Mouse (Mus musculus) cortical plate, adult 2 months (tissue): ENCODE measurements around the gene Bpnt1. TPM values are rescaled to one million over a fixed set of nuclear protein-coding genes. Genes with fewer than 3 reads are reported as not detected.

Experiments used
- H3K27ac ChIP-seq: fragments of 200-500 bp; 2 replicates; pipeline ENCODE4 v1.5.1; 2012; ENCODE audit warnings: low read length, control low read depth, inconsistent platforms; ENCODE audit not compliant: insufficient read depth
- H3K4me1 ChIP-seq: fragments of 200-500 bp; 2 replicates; pipeline ENCODE4 v1.6.1; 2011; ENCODE audit warnings: low read length; ENCODE audit not compliant: control insufficient read depth, insufficient read depth
- H3K4me3 ChIP-seq: fragments of 200-500 bp; 2 replicates; pipeline ENCODE4 v1.5.1; 2011; ENCODE audit warnings: mild to moderate bottlenecking, low read length, control low read depth; ENCODE audit not compliant: insufficient read depth
- CTCF ChIP-seq: fragments of 200-500 bp; IDR thresholded peaks from 2 replicates; pipeline ENCODE4 v1.5.1; 2011; ENCODE audit warnings: mild to moderate bottlenecking, control low read depth, low read length; ENCODE audit not compliant: insufficient read depth; ENCODE audit errors: extremely low read depth
- POLR2A ChIP-seq: fragments of 200-500 bp; IDR thresholded peaks from 2 replicates; pipeline ENCODE4 v1.6.1; 2011; ENCODE audit warnings: mild to moderate bottlenecking, low read length, control low read depth; ENCODE audit not compliant: insufficient read depth; ENCODE audit errors: extremely low read depth
- polyA plus RNA-seq: library from polyadenylated mRNA; depleted of rRNA; stranded (reverse); fragments of >200 nt; gene quantifications from 2 replicates; pipeline ENCODE4 v1.2.3, GENCODE M21; 2012

Gene Bpnt1
- polyA plus RNA-seq, 1 experiment = 80.6 TPM

DNA sequence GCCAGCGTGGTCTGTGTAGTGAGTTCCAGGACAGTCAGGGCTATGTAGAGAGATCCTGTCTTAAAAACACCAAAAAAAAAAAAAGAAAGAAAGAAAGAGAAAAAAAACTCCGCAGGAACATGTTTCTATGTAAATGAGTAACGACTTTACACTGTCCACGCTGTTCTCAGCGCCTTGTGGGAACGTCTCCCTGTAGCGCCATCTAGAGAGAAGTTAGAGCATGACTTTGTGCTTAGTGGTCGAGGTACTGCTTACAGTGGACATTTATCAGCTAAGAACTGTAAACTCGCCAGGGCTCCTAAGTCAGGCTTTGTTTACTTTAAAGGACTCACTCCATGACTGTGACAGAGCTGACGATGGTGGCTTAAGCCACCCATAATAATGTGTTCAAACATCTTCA lies 14.2 kb downstream of the Bpnt1 start:
- Histone ChIP-seq H3K4me3 (no peak overlapping the region), H3K27ac (no peak overlapping the region), H3K4me1 (peaks cover 2% of the 10 kb centered on the region; the same call in 1 of the 2 replicates)
- TF ChIP-seq POLR2A (no peak), CTCF (peak; percentile 15; the same call in 1 of the 2 replicates)

DNA sequence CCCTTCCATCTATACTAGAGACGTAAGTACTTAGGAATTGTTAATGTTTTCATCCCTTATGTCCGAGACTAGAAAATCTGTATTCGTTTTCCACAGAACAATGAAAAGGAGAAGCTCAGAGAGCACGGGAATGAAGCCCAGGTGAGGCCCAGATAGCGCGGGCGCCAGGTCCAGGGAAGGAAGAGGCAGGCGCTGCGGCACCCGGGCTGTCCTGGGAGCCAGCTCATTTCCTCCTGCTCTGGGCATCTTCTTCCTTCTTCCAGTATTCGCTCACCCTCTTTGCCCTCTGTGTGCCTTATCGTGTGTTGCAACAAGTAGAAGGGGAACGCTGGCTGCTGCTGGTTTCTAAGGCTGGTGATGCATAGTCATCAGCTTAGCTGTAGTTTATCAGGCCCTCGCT lies 17.8 kb downstream of the Bpnt1 start:
- H3K27ac ChIP-seq = no peak overlapping the region
- H3K4me1 ChIP-seq = no peaks in the 10 kb centered on the region
- TF ChIP-seq CTCF = no peak
- TF ChIP-seq POLR2A = no peak
- no peak overlapping the region for H3K4me3 ChIP-seq

DNA sequence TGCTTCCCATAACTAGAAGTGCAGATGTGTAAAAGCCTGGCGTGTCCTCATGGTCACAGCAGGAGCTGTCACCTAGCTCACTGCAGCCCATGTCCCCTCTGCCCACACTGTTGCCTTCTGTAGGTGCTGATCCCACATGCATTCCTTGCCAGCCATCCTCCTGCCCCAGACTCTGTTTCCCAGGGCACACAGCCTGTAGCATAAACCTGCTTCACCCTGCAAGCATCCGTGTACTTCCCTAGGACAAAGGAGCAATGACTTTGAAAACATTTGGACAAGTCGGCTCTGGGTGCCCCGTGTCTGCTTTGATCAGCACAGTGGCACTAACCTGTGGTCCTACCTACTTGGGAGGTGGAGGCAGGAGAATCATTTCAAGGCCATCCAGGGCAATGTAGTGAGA lies 18.7 kb downstream of the Bpnt1 start:
- Histone ChIP-seq H3K27ac (no peak overlapping the region), H3K4me3 (no peak overlapping the region), H3K4me1 (no peaks in the 10 kb centered on the region)
- TF ChIP-seq CTCF (no peak), POLR2A (no peak)

DNA sequence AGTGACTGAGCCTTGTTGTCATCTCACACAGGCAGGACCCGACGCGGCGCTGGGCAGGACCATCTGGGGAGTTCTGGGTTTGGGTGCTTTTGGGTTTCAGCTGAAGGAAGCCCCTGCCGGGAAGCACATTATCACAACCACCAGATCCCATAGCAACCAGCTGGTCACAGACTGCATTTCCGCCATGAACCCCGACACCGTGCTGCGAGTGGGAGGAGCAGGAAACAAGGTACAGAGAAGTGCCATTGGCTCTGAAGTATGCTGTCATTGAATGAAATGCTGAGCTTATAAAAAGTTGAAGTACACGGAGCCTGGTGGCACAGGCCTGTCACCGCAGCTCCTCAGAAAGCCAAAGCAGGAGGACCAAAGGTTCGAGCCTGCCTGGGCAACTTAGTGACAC lies 20.2 kb downstream of the Bpnt1 start:
- Histone ChIP-seq H3K4me1 (no peaks in the 10 kb centered on the region), H3K4me3 (no peak overlapping the region), H3K27ac (no peak overlapping the region)
- no peak for TF ChIP-seq CTCF
- no peak for TF ChIP-seq POLR2A

DNA sequence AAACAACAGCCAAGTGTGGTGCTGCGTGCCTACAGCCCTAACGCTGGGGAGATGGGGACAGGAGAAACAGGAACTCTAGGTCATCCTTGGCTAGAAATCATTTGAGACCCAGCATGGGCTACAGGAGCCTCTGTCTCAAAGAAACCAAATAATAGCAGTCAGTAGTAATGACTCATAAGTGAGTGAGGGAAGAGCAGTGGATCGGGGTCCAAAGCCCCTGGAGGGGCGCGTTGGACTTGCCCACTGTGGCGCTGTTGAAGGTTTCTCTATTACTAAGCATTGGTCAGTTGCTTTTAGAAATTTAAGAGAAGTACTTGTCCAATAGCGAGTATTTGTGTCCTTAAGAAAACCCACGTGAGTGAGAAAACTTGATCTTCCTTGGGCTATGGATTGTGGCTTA lies 21.4 kb downstream of the Bpnt1 start:
- H3K4me3 ChIP-seq = no peak overlapping the region
- H3K4me1 ChIP-seq = no peaks in the 10 kb centered on the region
- TF ChIP-seq CTCF = no peak
- no peak for TF ChIP-seq POLR2A
- no peak overlapping the region for H3K27ac ChIP-seq

DNA sequence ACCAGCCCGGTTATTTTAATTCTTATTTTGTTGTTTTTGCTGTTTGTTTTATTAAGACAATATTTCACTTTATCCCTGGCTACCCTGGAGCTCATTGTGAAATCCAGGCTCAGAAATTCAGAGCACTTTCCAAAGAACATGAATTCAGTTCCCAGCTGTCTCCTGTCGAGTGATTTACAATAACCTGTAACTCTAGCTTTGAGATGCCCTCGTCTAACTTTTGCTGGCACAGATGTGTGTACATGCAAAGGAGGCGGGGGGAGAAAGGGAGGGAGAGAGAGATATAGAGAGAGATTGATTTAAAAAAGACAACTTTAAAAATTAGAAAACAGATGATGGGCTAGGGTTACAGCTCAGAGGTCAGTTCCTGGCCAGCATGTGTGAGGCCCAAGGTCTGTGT lies 22.8 kb downstream of the Bpnt1 start:
- H3K27ac ChIP-seq = no peak overlapping the region
- H3K4me3 ChIP-seq = no peak overlapping the region
- no peak for TF ChIP-seq CTCF
- no peak for TF ChIP-seq POLR2A
- H3K4me1 ChIP-seq = no peaks in the 10 kb centered on the region

DNA sequence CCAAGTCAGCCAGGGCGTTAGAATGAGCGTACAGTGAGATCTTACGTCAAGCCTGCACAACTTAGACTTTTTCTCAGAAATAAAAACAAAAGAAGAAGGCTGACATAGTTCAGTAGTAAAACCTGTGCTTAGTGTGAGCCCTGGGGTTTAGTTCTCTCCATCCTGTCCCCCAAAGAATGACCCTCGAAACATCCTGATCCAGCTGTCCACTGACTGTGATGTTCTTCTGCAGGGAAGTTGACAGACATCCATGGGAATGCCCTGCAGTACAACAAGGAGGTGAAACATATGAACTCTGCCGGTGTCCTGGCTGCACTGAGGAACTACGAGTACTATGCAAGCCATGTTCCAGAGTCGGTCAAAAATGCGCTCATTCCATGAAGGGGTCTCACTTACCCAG lies 24.3 kb downstream of the Bpnt1 start:
- Histone ChIP-seq H3K4me3 (no peak overlapping the region), H3K4me1 (no peaks in the 10 kb centered on the region), H3K27ac (no peak overlapping the region)
- TF ChIP-seq POLR2A (no peak), CTCF (no peak)

DNA sequence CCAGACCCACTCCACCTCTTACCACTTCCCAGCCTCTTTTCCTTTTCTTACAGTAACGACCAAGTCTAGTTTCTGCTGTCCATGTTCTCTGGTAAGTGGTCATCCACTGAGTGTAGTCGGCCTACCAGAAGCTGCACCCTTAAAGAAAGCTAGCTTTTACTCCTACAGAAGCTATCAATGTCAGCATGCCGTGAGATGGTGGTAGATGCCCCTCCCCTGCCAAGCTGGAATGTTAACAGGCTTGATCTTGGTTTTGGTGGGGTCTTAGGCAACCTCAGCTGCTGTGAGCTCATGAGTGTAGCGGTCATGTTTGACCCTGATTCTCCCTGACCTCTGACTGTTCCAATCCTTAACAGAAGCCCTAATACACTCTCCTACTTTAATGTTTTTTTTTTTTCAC lies 26.3 kb downstream of the Bpnt1 start:
- no peak overlapping the region for H3K4me3 ChIP-seq
- TF ChIP-seq CTCF = no peak
- no peak for TF ChIP-seq POLR2A
- H3K4me1 ChIP-seq = no peaks in the 10 kb centered on the region
- H3K27ac ChIP-seq = no peak overlapping the region

DNA sequence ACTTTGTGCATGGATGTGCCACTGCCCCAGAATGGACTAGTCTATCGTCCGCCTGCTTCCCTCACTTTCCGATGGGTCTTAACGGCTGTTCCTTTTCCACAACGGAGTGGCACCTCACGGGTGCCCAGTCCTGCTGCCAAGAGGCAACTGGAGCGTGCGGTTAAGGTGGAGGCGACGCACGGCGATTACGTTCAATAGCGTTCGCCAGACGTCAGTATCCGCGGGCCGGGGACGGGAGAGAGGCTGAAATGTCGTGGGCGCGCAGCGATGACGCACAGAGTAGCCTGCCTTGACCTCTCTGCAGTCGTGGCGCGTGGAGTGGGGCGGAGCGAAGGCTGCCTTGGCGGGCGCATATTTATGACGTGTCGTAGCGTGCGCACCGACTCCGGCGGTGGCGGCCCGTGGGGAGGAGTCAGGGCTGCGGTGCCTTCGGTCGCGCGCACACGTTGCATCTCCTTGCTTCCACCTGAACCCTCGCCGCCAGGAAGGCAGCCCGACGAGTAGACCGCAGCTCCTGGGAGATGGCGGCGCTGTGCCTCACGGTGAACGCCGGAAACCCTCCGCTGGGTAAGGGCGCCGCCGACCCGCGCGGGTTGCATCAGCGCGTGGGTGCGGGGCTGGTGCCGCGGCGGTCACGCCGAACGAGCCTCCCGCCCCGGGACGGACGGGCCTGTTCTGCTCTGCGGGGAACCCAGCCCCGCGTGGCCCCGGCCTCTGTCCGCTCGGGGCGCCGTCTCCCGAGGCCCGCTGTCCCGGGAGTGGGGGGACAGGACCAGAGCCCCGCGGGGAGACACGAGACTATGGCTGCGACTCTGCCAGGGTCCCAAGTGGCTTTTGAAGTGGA lies 30.9 kb downstream of the Bpnt1 start, which contains the start of gene Eprs:
Gene Eprs (plus strand): TSS at position 368 of the 844 bp plus-strand sequence.
- peaks cover 5% of the 10 kb centered on the region for H3K4me1 ChIP-seq
- H3K27ac ChIP-seq = peak within 1 kb of the TSS; percentile 63
- TF ChIP-seq POLR2A = peak; percentile 89
- no peak for TF ChIP-seq CTCF
- peak within 1 kb of the TSS; percentile 64 for H3K4me3 ChIP-seq

DNA sequence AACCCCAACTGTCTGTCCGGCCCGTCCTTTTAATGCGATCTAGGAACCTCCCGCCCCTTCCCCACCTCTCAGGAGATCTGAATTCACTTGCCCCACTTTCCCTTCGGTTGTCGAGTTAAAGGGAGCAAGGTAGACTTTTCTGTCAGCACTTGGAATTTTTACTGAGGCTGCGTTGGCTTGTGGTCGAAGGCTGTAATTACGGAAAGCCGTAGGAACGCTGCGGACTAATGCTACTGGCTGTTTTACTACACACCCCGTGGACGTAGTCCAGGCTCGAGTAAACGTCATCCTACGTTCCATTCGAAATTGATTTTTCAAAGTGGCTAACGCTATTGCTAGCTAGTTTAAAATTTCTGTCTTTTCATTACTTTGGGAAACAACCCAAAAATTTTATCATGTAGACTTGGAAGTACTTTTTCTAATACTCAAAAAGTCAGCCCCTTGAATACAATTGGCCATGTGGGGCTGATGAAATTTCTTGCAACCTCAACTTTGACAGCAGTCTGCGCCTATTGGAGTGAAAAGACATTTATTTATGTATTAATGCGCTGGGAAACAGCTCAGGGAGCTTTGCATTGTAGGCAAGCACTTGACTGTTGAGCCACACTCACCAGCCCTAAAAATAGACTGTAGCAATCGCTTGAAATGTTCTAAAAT lies 31.7 kb downstream of the Bpnt1 start:
- Histone ChIP-seq H3K4me1 (peaks cover 5% of the 10 kb centered on the region), H3K27ac (0 out of 2 replicates have a peak overlapping the region, but pooled peaks have one; percentile 47), H3K4me3 (peak overlapping the region; percentile 64)
- TF ChIP-seq CTCF (no peak), POLR2A (no peak)
